Mouse (Mus musculus) ES-CJ7 (cell line): Measurements from ENCODE around the gene Lrrfip2.
A peak's percentile ranks its signal among the peaks of the same experiment; 100 is the strongest.

Source experiments
- DNase-seq: peaks from one replicate; pipeline ENCODE4 v3.0.0; 2011; ENCODE audit warnings: low read depth, low spot score

Lrrfip2 gene

GRCm38 (mm10) chr9:111220551-111221080, 103.2 kb downstream of the Lrrfip2 start:
- no peak for DNase-seq

GRCm38 (mm10) chr9:111221580-111221979, 104.2 kb downstream of the Lrrfip2 start:
- DNase-seq = no peak

GRCm38 (mm10) chr9:111223406-111223805, 106.0 kb downstream of the Lrrfip2 start:
- no peak for DNase-seq

- no peak for DNase-seq
These were observed 111.1 kb downstream of the Lrrfip2 start for GRCm38 (mm10) chr9:111228446-111228845.

GRCm38 (mm10) chr9:111234701-111235100, 117.3 kb downstream of the Lrrfip2 start:
- DNase-seq = peak; percentile 38

- no peak for DNase-seq
These were observed 120.3 kb downstream of the Lrrfip2 start for GRCm38 (mm10) chr9:111237726-111238125.

GRCm38 (mm10) chr9:111239821-111240220, 122.4 kb downstream of the Lrrfip2 start:
- DNase-seq = no peak

- DNase-seq = peak; percentile 60
These were observed 126.0 kb downstream of the Lrrfip2 start for GRCm38 (mm10) chr9:111243384-111243783.

GRCm38 (mm10) chr9:111245546-111245945, 128.2 kb downstream of the Lrrfip2 start:
- DNase-seq = peak; percentile 62

- DNase-seq = peak; percentile 62
These were observed 130.4 kb downstream of the Lrrfip2 start for GRCm38 (mm10) chr9:111247682-111248246.

GRCm38 (mm10) chr9:111252161-111252869, 134.9 kb downstream of the Lrrfip2 start:
- DNase-seq = peak; percentile 66

- DNase-seq = no peak
These were observed 143.1 kb downstream of the Lrrfip2 start for GRCm38 (mm10) chr9:111260360-111260985.

- DNase-seq = no peak
These were observed 144.0 kb downstream of the Lrrfip2 start for GRCm38 (mm10) chr9:111261356-111261755.

GRCm38 (mm10) chr9:111267998-111268397, 150.6 kb downstream of the Lrrfip2 start:
- DNase-seq = no peak

GRCm38 (mm10) chr9:111270606-111271005, 153.2 kb downstream of the Lrrfip2 start:
- DNase-seq = no peak

GRCm38 (mm10) chr9:111271056-111271433, 153.7 kb downstream of the Lrrfip2 start:
- peak; percentile 41 for DNase-seq

GRCm38 (mm10) chr9:111271434-111272160, 154.2 kb downstream of the Lrrfip2 start, which contains the start of the genes Mlh1 and Epm2aip1:
Gene Mlh1, minus strand, starts transcription at chr9:111271791.
Gene Epm2aip1, plus strand, starts transcription at chr9:111271929.
- peak; percentile 100 for DNase-seq

- peak; percentile 31 for DNase-seq
These were observed 155.0 kb downstream of the Lrrfip2 start for GRCm38 (mm10) chr9:111272356-111272755.

- DNase-seq = no peak
These were observed 155.8 kb downstream of the Lrrfip2 start for GRCm38 (mm10) chr9:111272996-111273785.

GRCm38 (mm10) chr9:111273958-111274357, 156.6 kb downstream of the Lrrfip2 start:
- no peak for DNase-seq

GRCm38 (mm10) chr9:111275156-111275555, 157.8 kb downstream of the Lrrfip2 start:
- DNase-seq = no peak
